Mouse (Mus musculus) cerebellum, adult 18-20 months (tissue): ENCODE measurements at regions not wholly inside any gene's neighbourhood (a gene's known extent, or its start where the extent isn't known, plus 50 kb on each side); places are given as distances from the start of the nearest gene placed in this dataset.

ENCODE experiments used
- DNase-seq, 2 experiments: peaks; one replicate each; pipeline ENCODE4 v3.0.0; 2021

DNA sequence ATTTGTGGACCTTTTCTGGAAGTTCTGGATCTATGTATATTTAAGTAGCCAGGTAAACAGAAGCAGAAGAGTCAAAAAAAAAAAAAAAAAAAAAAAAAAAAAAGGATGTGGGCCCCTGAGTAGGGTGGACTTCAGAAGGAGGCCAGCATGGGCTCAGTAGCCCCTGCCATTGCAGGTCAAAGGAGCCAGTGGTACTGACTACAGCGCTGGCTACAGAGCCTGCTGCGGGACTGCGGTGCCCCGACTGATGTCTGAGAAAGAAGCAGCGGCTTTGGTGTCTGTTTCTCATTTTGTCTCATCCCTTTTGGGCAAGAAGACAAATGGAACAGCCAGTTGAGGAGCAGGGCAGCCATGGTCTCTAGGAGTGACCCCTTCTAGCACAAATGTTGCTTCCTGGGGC lies 134.9 kb downstream of the Gm4791 start:
- no peak for DNase-seq

DNA sequence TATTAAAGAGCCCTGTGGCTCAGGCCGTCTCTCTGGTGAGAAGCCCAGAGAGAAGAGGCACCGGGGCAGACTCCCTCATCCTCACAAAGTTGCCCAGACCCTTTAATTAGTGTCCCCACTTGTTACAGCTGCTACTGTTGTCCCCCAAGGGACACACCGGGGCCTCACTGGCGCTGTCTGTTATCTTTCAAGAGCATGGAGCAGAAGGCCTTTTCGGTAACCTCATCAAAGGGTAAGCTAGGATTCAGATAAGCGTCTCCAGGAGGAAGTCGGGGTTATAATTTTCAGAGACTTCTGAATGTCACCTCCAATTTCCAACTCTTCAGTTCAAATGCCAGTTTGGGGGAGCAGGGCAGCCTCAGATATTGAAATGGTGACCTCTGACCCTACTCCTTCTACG lies 135.3 kb downstream of the Gm4791 start:
- DNase-seq = no peak

DNA sequence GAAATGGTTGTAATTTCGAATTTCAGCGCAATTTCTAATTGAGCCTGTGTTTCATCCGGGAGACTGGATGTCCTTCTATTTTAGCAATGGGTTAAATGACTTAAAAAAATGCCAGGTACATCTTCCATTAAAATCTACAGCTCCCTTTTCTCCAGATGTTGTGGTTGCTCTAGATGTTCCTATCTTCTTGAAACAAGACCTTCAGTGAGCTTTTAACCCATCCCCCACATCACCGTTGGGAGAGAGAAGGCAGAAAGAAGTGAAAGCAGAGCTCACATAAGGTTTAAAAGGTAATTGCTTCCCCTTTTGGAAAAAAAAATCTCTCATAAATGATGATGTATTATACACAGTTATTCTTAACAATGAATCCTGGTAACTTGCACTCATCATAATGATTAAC lies 135.9 kb downstream of the Gm4791 start:
- DNase-seq = no peak

DNA sequence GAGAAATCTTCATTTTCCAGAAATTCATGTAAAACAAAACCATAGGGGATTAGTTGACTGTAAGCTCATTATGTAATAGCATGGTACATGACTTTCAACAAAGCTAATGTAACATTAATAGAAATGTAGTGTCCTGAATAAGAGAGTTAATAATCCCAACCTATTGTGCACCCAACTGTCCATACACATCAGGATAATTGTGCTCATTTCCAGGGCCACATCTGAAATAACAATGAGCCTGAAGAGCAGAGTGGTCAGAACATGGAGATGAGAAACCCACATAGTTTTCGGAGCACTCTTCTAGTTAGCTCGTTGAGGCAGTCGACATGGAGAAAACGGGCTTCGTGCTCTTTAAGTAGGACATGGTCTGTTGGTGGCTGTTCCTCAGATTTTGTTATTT lies 138.1 kb downstream of the Gm4791 start:
- DNase-seq = no peak

DNA sequence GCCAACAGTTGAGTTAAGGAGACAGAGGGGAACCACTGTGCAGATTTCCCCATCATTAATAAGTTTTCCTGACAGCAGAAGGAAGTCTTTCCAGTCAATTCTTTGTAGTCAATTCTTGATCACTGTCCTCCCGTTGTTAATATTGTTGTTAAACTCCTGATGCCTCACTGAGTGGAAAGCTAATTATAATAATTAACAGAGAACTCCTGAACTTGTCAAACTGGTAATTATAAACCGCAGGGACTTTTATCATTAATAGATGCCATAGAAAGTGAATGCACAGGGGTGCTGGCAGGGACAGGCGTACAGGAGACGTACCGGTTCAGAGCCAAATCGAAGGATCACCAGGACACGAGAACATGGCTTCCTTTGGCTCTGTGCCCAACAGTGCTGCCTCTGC lies 154.9 kb downstream of the Gm4791 start:
- DNase-seq = no peak

DNA sequence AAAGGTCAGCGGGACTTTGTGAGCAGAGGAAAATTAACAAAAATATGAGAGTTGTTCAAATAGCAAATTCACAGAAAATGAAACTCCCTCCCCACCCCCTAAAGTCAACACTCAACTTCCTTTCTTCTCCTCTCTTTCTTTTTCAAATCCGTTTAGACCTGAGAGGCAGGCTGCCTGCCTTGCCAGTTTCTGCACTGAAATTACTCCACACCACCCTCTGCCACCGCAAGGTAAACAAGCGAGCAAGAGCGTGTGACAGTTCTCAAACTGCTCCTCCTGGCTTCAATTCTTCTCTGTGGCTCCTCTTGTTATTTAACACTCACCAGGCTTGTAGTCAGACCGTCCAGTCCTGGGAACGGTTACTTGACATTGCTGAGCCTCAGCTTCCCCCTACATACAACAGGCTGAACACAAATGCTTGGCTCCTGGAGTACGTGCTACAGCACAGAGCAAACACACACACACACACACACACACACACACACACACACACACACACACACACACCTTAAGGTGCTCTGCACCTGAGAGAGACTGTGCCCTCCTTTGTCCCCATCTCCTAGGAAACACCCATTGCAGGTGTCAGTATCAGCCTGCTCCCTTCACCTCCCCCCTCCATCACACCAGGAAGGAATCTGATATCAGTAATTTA lies 167.1 kb downstream of the Gm4791 start:
- DNase-seq = no peak

DNA sequence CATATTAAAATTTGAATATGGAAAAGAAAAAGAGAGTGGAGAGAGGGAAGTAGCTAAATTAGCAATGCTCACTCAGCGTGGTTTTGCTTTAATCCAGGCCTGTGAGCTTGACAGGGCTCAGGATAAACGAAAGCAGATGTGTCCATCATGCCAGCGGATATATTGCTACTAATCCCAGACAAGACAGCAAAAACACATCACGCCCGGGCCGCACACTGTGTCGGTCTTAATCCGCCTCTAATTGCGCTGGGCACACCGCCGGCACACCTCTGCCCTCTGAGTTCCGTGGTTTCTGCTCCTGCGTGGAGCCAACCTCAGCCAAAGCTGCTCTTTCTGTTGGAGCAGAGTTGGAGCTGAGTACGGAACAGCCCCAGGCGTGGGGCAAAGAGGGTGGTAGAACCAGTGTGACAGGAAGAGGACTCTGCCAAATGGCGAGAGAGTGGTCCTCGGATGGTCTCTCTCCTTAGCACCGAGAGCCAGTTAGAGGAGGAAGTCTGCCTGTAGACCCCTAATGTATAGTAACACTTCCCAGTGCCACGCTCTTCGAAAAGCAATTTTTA lies 169.2 kb downstream of the Gm4791 start:
- DNase-seq = no peak

DNA sequence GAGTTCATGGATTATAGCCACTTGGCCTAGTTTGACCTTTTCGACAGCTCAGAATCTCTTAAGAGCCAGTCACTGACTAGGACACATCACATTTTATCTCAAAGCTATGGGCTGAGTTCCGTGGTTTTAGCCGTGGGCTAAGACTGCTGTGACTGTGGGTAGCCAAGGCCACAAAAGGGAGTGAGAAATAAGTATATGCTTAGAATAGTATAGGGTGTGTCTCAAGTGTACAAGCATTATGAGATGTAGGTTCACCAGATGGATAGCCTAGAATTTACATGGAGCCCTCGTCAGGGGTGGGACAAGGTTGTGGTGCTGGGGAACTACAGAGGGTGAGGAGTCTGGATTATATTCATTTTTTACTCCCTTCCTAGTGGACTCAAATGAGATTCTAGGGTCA lies 177.5 kb downstream of the Gm4791 start:
- DNase-seq = no peak

DNA sequence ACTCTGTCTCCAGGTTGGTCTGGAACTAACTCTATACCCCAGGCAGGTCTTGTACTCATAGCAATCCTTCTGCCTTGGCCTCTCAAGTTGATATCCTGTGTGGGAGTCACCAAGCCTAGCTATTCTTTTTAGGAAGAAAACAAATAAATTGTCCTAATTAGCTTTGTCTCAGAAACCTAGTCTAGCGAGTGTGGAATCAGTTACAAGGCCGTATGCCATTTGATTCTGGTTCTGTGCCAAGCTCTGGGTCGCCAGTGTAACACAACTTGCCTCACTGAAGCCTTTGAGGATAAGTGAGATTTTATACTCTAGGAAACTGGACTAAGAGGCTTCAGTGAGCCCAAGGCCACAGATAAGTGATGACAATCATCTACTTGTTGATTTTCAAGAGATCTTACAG lies 219.6 kb downstream of the Gm4791 start:
- no peak for DNase-seq

DNA sequence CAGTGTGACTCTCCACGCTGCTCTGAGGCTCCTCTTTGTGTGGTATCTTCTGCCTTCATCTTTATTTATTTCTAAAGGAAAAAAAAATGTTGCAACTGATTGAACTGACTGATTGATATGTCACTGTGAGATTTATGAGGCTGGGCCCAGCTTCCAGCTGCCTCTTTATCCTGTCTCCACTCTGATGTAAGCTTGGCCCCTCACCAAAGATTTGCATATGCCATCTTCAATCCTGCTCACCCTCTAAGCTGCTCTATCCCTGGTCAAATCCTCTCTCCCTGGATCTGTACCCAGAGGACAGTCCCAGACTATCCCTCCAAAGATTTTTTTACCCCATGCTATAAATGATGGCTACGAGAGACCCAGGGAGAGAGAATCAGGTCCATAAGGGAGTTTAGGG lies 225.0 kb downstream of the Gm4791 start:
- no peak for DNase-seq

DNA sequence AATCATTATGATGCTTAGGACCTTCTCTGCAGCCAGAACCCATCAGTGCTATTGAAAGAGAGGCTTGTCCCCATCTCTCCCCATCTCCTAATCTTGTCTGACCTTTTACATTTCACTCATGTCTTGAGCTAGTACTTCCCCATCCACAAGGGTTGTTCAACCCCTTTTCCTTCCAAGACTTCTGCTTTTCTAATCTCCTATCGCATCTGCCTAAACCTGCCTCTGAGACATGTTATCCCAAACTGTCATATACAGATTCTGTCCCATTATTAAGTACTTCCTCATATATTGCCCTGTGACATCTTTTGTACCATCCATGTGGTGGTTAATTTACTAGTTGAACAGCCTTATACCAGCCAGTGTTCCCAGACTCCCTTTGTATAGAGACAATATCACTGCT lies 225.7 kb downstream of the Gm4791 start:
- no peak for DNase-seq

DNA sequence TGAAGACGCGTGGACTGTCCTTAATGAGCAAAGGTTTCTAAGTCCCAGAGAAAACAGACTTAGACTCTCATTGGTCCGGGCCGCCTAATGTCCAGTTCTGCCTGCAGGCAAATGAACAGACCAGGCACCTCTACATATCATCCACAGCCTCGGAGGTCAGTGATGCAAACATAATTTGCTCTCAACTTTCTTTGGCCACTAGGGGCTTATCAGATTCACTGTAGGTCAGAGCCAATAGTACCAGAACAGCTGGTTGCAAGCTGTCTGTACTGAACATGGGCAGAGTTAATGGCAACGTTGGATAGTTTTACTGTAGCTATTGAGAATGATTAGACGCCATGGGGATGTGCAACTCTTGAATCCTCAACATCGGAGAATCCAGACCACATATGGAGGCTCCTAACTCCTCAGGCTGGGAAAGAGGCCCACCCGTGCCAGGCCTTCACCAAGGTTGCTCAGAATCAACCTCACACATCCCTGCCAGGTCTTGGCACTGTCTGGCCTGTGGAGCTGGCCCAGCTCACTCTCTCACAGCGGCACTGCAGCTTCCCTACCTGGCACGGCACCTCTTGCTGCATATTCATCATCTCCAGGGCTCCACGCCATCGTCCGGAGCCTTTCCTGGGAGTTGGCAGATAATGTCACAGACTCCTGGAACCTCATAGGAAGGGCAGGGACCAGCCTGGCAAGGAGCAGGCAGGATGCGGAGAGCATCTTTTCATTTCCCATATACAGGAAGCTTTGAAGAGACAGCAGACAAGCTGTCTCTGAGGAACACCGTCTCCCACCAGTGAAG lies 228.1 kb downstream of the Gm4791 start:
- peak; percentile 87 to 91 for DNase-seq

DNA sequence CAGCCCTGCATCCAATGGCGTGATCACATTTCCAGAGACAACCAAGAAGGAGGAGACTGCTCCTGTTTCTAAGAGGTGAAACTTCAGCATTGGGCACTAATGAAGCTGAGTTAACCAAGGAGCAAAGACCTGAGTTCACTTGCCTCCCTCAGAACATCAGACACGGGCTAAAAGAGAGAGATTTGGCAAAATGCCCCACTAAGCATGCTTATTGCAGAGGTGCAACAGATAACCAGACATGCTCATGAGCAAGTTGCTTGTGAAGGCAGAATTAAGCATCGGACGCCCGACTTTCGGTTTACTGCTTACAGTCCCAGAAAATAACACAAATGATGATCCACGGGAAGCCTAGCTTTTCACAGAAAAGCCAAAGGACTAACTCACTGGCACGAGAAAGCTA lies 228.8 kb downstream of the Gm4791 start:
- DNase-seq = no peak

DNA sequence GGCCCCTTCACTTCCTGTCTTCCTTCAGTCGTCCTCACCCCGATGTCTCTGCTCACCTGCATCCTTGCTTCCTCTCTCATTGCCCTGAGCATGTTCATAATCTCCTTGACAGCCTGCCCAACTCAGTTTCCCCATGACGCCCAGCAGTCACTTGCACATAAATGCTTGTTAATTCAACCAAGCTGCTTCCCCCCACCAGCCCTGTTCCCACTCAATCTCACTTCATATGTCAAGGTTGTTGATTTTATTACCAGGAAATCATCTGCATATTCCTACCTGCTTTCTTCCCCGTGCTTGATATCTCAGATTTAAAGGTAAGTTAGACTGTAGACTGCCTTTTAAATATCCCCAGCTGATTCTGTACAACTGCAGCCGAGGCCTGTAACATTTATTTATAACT lies 230.2 kb downstream of the Gm4791 start:
- no peak for DNase-seq

DNA sequence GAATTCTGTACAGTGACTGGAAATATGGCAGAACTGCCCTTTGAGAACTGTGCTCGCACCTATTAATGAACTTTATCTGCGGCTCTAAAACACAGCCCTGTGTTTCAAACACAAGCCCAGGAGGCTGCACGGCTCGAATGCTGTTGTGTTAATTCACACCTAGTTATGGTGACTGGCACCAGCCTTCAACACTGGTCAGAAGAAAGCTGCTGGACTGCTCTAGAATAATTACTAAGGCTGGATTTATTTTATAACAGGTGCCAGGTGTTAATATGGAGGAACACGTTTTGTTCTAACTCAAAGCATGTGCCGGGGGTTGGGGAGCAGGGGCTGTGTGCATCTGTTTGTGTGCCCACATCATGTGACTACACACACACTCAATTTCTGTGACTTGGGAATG lies 230.8 kb downstream of the Gm4791 start:
- no peak for DNase-seq

DNA sequence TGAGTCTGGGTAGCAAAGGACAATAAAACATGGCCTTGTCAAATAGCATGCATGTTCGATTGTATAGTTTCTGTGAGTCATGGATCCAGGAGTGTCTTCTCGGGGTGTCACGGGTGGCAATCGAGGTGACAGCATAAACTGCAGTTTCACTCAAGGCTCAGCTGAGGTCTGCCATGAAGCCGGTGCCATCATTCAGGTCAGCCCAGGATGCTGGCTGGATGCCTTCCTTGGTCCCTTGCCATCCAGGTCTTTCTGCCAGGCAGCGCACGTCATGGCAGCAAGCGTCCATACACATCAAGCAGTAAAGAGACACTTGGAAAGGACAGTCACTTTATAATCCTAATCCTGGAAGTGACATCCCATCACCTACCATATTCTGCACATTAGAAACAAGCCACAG lies 242.4 kb downstream of the Gm4791 start:
- DNase-seq = peak; percentile 83 to 88

DNA sequence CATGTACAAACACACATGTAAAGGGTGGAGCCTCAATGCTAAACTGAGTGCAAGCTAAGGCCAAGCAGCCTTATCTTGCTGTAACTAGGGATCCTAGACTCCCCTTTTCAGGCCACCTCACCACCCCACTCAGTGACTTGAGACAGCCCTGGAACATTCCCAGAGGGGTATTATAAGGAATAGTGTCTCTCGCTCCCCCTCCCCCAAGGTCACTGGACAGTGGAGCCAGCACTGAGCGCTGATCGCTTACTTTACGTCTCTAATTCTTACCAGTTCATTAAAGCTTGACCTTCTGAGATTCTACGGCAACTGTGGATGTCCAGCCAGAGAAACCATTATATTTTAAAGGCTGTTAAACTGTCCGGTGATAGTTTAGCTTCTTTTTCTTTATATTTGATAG lies 243.5 kb downstream of the Gm4791 start:
- DNase-seq = no peak

DNA sequence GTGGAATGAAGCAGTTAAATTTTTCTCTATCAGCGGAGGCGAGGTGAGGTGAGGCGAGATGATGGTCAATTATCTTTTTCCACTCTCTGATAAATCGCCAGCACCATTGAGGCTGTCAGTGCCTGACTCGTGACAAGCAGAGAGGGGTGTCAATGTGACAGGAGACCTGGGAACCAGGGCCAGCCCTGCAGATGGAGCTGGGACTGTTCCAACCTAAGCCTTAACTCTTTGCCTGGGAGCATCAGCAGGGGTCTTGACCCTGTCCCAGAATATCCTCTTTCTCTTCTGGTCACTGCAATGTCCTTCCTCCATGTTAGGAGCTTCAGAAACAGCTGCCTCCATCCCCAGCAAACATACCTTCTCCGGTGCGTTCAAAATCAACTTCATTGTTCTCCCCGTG lies 244.0 kb downstream of the Gm4791 start:
- DNase-seq = no peak

DNA sequence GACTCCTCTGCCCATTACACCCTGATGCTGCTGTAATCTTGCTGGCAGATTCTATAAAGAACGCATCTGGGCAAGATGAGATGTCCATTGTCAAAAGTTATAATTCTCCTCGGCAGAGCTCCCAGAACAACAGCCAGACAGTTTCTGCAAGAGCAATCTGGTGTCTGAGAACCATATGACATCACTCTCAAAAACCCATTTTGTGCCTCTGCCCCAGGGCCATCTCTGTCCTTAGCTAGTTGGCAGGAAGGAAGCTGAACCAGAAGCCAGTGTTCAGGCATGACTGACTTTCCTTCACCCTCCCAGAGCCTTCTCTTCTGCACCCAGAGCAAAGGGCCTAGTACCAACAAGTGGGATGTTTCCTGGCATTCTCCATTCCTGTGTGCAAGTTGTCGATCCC lies 250.5 kb downstream of the Gm4791 start:
- DNase-seq = peak; percentile 24 to 30

DNA sequence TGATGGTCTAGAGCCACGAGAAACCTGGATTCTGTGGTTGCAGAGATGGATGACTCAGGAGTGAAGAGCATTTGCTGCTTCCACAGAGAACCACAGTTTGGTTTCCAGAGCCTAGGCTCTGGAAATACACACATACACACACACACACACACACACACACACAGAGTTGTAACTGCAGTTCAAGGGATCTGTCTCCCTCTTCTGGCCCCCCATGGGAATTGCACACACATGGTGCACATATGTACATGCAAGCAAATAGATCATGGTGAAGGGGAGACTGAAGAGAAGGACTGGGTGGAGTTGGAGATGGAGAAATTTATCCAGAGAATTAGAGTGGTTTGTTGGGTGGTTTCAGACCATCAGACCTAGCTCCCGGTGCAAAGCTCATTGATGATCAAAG lies 252.6 kb downstream of the Gm4791 start:
- DNase-seq = no peak

DNA sequence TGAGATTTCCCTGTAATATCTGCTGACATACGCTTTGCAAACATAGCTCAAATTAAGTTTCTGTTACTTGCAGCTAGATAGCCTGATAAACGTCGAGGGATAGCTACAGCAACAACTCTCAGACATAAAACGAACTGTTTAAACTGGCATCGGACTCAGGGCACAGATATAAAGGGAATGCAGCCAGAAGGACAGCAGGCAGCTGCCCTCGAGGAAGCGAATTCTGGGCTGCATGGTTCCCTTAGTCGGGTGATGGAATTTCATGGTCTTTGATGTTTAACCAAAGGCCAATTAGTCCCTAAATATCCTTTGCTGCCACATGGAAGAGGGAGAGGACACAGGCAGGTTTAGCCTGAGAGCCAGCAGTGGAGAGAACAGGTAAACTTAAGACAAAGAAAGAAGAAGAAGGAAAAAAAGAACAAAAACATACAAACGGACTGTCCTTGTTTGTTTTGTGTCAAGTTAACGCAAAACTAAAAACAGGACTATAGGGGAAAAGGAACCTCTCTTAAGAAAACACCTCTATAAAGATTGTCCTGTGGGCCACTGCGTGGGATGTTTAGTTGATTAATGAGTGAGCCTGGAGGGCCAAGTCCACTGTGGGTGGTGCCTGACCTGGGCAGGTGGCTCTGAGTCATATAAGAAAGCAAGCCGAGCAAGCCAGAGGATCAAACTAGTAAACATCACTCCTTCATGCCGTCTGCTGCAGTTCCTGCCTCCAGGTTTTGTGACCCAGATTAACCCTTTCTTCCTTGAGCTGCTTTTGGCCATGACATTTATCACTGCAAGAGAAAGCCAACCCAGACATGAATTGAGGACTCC lies 255.5 kb downstream of the Gm4791 start:
- no peak for DNase-seq

DNA sequence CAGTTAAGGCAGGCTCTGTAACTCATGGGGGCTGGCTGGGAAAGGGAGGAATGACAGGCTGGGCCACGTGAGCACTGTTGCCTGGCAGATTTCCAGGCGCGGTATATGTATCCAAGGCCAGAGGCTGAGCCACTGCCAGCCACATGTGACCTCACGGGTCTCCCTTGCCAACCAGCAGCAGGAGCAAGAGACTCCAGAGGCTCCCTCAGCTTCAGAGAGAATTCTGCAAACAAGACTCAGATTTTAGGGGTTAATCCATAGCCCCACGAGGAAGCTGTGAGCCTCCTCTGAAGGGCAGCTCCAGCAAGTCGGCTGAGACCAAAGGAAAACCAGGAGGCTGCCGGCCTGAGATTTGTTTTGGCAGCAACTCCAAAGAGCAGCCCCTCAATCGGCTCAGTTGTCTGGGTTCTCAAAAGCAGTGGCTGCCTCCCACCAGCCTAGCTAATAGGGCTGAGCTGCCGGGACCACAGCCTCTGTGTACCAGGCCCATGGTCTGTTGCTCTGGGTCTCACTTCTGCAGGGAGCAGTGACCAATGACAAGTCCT lies 264.0 kb upstream of the Cadm1 start:
- DNase-seq = no peak

DNA sequence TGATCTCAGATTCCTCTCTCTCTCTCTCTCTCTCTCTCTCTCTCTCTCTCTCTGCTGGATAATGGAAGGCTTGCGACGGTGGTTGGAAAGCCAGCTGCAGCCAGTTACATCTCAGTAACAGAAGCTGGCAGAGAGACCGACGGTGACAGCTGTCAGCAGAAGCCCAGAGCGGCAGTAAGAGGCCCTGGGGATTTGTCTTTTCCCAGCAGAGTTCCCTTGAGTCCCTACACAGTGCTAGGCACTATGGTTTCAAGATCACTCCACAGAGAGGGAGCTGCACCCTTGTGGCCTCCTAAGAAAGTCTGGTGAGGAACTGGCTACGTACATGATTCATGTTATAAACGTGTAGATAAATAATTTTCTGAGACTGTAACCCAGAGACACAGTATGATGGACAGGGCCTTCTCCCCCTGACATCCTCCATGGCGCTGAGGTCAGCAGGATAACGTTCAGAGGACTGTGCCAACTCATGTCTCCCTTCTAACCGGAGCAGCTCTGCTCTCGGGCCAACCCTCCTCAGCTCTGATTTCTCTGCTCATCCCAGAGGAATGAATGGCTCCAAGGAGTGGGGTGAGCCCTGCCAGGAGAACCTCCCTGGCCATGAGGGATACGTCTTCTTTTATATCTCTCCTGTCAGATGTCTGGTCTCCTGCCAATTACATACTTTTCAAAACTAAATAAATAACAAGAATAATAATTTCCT lies 253.5 kb upstream of the Cadm1 start:
- no peak for DNase-seq
